Mouse (Mus musculus): ENCODE measurements around the gene Hoxb3. TPM values are rescaled to one million over a fixed set of nuclear protein-coding genes. Genes with fewer than 3 reads are reported as not detected.

The Hoxb3 gene
- total RNA-seq, 2 experiments from 2014 or later: not detected

- no peak for DNase-seq (ENCODE audit: low spot score in 2 of 2)
Observed at GRCm38 (mm10) chr11:96288455-96289221, 34.5 kb upstream of the Hoxb3 start.

GRCm38 (mm10) chr11:96289293-96289692 lies 33.8 kb upstream of the Hoxb3 start:
- DNase-seq (ENCODE audit: low spot score in 2 of 2): no peak

- no peak for DNase-seq (ENCODE audit: low spot score in 2 of 2)
Observed at GRCm38 (mm10) chr11:96289837-96290236, 33.3 kb upstream of the Hoxb3 start.

- no peak for DNase-seq (ENCODE audit: low spot score in 2 of 2)
Observed at GRCm38 (mm10) chr11:96290705-96291355, 32.3 kb upstream of the Hoxb3 start.

GRCm38 (mm10) chr11:96291681-96292564 lies 31.2 kb upstream of the Hoxb3 start, which contains the start of gene Hoxb6:
TSS of gene Hoxb6 (plus strand) at chr11:96292476.
- no peak for DNase-seq (ENCODE audit: low spot score in 2 of 2)

- no peak for DNase-seq (ENCODE audit: low spot score in 2 of 2)
Observed at GRCm38 (mm10) chr11:96292565-96293301, 30.4 kb upstream of the Hoxb3 start.

- no peak for DNase-seq (ENCODE audit: low spot score in 2 of 2)
Observed at GRCm38 (mm10) chr11:96293302-96293921, 29.7 kb upstream of the Hoxb3 start.

GRCm38 (mm10) chr11:96294245-96295091 lies 28.7 kb upstream of the Hoxb3 start:
- DNase-seq (ENCODE audit: low spot score in 2 of 2): peak; percentile 13 to 60

GRCm38 (mm10) chr11:96295092-96295835 lies 27.9 kb upstream of the Hoxb3 start:
- no peak for DNase-seq (ENCODE audit: low spot score in 2 of 2)

- no peak for DNase-seq (ENCODE audit: low spot score in 2 of 2)
Observed at GRCm38 (mm10) chr11:96296997-96297396, 26.1 kb upstream of the Hoxb3 start.

- DNase-seq (ENCODE audit: low spot score in 2 of 2): no peak
Observed at GRCm38 (mm10) chr11:96297428-96297827, 25.7 kb upstream of the Hoxb3 start.

GRCm38 (mm10) chr11:96297968-96298635 lies 25.0 kb upstream of the Hoxb3 start:
- DNase-seq (ENCODE audit: low spot score in 2 of 2): no peak

GRCm38 (mm10) chr11:96298895-96299667 lies 24.0 kb upstream of the Hoxb3 start:
- no peak for DNase-seq (ENCODE audit: low spot score in 2 of 2)

GRCm38 (mm10) chr11:96299781-96300180 lies 23.3 kb upstream of the Hoxb3 start:
- DNase-seq (ENCODE audit: low spot score in 2 of 2): no peak

- no peak for DNase-seq (ENCODE audit: low spot score in 2 of 2)
Observed at GRCm38 (mm10) chr11:96300354-96301063, 22.6 kb upstream of the Hoxb3 start.

GRCm38 (mm10) chr11:96301064-96301431 lies 22.1 kb upstream of the Hoxb3 start:
- no peak for DNase-seq (ENCODE audit: low spot score in 2 of 2)

- peak; percentile 39 to 55 for DNase-seq (ENCODE audit: low spot score in 2 of 2)
Observed at GRCm38 (mm10) chr11:96301837-96302236, 21.3 kb upstream of the Hoxb3 start.
